Mouse (Mus musculus): ENCODE results near the gene Lrrfip1.
A peak's percentile ranks its signal among the peaks of the same experiment; 100 is the strongest.

DNA sequence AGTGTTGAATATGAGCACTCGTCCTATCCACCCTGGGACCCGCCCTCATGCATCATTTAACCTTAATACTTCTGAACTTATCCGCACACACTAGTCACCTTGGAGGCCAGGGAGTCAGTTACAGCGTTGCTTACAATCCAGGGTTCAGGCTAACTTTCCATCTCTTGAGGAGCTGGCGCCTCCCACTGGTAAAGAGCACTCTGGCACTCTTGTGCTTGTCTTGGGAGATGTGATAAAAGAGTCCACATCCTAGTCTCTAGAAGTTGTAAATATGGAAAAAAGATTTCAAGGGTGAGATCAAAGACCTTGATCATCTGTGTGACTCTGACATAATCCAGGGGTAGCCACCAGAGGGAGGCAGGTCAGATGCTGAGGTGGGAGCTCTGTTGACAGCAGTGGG, 109.0 kb downstream of the Lrrfip1 start:
- 0 out of 2 replicates have a peak, but pooled peaks have one; percentile 1 for TF ChIP-seq CTCF (IDR thresholded peaks at IDR 0.05; ENCODE audit: control insufficient read depth, insufficient read depth, insufficient replicate concordance, low read depth, low read length)
- TF ChIP-seq POLR2A (IDR thresholded peaks at IDR 0.05; ENCODE audit: control insufficient read depth, low read depth, low read length) = no peak
